Mouse (Mus musculus) embryo, embryonic 9.5 days (tissue): ENCODE data around the gene Tango6.

ENCODE experiments used
- DNase-seq: peaks from one replicate; pipeline ENCODE4 v3.0.0-alpha.2; 2017; ENCODE audit errors: extremely low spot score

Tango6 gene

DNA sequence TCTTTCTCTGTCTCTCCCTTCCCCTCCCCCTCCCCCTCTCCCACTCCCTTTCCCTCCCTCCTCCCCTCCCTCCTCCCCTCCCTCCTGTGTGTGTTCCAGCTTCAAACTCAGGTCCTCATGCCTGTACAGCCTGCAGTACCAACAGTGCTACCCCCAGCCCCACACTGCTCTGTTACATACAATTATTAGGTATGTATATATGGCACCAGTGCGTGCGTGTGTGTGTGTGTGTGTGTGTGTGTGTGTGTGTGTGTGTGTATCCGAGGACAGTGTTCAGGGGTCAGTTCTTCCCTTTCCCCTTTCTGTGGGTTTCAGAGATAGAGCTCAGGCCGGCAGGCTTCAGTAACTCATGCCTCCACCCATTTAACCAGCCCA lies 134.3 kb downstream of the Tango6 start:
- no peak for DNase-seq

DNA sequence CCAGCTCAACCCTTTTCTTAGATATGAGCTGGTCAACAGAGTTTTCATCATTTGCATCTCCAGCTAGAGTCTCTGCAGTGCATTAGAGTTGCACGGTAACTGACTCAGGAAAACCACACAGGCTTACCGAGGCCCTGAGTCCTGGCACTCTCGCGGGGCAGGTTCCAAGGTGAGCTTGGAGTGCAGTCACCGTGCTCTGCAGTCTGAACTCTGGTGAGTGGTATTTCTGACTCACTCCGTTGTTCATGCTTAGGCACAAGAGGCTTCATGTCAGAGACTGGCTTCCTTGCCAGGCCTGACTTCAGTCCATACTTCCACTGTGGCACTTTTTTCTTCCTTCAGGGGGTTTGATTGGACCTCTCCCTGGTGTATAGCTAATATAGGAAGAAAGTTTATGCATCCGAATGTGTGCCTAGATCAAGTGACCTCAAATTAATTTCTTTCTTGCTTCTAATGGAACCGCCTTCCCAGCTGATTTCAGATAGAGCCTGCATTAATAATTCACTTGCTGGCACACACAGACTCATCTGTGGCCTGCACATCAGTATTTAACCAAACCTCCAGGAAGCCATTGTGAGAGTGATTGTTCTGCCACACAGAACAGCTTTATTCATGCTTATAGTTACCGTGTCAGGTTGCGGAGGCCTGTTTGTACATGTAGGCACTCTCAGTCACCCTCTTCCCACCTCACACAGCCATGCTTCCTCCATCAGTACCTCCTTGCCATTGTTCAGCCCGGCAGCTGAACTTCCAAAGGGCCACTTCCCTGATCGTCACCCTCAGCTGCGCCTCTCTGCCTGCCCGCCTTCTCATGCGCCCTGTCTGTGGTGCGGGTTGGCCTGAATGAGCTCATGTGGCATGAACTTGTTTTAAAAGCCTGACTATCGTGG lies 136.0 kb downstream of the Tango6 start:
- no peak for DNase-seq

GRCm38 (mm10) chr8:106819581-106819980 lies 136.7 kb downstream of the Tango6 start:
- no peak for DNase-seq

GRCm38 (mm10) chr8:106820553-106821515 lies 138.0 kb downstream of the Tango6 start:
- DNase-seq = no peak

- DNase-seq = no peak
Observed at GRCm38 (mm10) chr8:106828921-106829320, 146.1 kb downstream of the Tango6 start.

GRCm38 (mm10) chr8:106829526-106830045 lies 146.7 kb downstream of the Tango6 start:
- no peak for DNase-seq

GRCm38 (mm10) chr8:106834899-106835298 lies 152.0 kb downstream of the Tango6 start:
- DNase-seq = no peak

GRCm38 (mm10) chr8:106836525-106836924 lies 153.7 kb downstream of the Tango6 start:
- DNase-seq = no peak

DNA sequence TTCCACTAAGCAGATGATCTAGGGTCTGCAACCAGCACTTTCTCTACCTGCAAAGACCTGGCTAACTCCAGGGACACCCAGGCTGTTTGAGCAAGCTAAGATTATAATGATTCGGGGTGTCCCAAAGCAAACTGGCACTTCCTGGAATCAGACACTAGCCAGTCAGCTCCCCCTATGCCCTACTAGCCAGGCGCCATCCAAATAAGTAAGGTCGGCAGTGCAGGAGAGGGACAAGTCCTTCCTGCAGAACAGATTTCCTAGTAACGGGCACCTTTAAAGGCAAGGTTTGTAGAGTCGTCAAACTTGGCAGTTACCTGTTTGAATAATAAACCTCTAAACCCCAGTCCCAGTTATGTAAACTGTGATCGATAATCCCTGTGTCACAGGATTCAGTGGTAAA lies 155.9 kb downstream of the Tango6 start:
- no peak for DNase-seq

GRCm38 (mm10) chr8:106839209-106840001 lies 156.5 kb downstream of the Tango6 start:
- DNase-seq = no peak

GRCm38 (mm10) chr8:106850034-106850433 lies 167.2 kb downstream of the Tango6 start:
- DNase-seq = no peak

GRCm38 (mm10) chr8:106854534-106855241 lies 171.8 kb downstream of the Tango6 start:
- no peak for DNase-seq

GRCm38 (mm10) chr8:106855242-106855562 lies 172.3 kb downstream of the Tango6 start:
- no peak for DNase-seq

DNA sequence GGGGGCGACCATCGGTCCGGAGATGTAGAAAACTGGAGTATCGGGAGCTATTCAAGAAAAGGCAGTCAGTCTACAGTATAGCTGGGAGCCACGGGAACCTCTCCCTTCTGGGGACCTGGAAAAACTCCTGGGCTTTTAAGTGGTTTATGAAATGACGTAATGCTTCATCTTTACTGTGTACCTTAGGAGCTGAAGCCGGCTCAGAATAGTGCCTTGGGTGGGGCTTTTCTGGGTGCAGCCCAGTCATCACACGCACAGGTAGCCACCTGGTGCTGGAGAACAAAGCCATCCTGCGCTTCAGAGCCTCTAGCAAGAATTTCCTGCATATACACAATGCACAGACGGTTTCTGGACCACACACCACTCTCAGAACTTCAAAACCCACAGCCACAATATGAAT lies 180.0 kb downstream of the Tango6 start:
- no peak for DNase-seq

DNA sequence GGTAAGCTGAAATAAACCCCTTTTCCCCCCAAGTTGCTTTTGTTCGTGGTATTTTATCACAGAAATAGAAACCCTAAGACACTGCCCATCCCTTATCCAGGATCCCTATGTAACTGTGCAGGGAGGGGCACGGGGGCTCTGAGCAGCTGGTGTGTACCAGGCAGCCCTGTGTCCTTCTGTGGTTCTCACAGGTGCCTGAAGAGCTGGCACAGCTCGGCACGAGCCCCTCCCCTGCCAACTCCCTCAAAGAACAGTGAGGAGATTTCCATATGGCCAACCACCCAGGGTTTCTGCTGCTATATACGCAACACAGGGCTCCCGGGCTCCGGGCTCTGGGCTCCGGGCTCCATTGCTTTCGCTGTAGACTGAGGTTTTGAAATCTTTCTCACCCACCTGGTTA lies 182.5 kb downstream of the Tango6 start:
- no peak for DNase-seq

GRCm38 (mm10) chr8:106870051-106870450 lies 187.2 kb downstream of the Tango6 start, which contains the start of gene Has3:
Has3 (plus strand) TSS chr8:106870242.
- DNase-seq = no peak

- peak; percentile 64 for DNase-seq
Observed at GRCm38 (mm10) chr8:106870537-106871327, 187.9 kb downstream of the Tango6 start.

- DNase-seq = no peak
Observed at GRCm38 (mm10) chr8:106871328-106871926, 188.6 kb downstream of the Tango6 start.

DNA sequence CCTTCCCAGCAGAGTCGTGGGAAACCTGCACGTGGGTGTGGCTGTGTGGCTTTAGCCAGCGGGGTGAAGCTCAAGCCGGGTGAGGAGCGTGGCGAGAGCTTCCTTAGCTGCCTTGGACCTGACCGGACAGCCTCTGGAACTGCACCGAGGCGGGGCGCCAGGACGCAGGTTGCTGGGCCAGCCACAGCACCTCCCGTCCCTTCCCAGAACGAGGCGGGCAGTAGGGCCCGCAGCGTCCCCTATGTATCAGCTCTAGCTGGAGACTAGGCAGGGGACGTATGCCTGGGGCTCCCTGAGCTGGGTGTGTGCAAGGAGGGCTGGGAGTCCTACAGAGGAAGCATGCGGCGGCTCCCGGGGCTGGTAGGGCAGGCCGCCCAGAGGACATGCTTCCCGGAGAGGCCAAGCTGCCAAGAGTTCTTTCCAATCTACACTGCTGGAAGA lies 189.1 kb downstream of the Tango6 start:
- DNase-seq = peak; percentile 55
